Comparison of ENCODE assay signal across 11 mouse cellular contexts in the genomic region with DNA sequence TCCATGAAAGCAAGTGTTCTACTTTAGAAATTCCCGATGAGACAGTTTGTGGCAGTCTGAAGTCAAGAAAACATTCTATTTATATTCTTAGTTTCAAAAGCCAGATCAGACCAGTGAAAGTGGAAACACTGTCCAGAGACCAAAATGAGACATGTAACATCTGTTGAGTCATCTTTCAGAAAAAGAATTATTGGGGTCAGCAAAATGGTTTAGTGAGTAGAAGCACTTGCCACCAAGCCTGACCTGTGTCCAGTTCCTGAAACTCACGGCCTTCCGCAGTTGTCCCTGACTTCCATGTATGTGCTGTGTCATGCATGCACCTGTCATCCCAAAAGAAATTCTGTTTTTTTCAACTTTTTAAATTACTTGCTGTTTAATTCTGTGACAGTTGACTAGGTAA.
"Had no signal": no experiment of that assay in that cellular context is flagged by ENCODE, and none has a peak within 500 bp of the region (broad histone marks: within the 10 kb centered on the region; RNA-seq: fewer than 3 reads in every experiment).

No protein-coding gene starts in this region.

- H3K27me3 ChIP-seq: liver, embryonic 15.5 days; lung, embryonic 15.5 days; neural tube, embryonic 13.5 days; neural tube, embryonic 15.5 days; stomach, embryonic 15.5 days had no signal

- H3K4me3 ChIP-seq: liver, embryonic 15.5 days; lung, embryonic 15.5 days; midbrain, embryonic 12.5 days; myocyte; neural tube, embryonic 13.5 days; neural tube, embryonic 15.5 days; stomach, embryonic 15.5 days had no signal

- H3K9ac ChIP-seq: liver, embryonic 15.5 days; liver, postnatal 0 days; lung, embryonic 15.5 days; midbrain, embryonic 12.5 days; neural tube, embryonic 13.5 days; neural tube, embryonic 15.5 days; stomach, embryonic 15.5 days had no signal

- H3K4me2 ChIP-seq: liver, embryonic 15.5 days; lung, embryonic 15.5 days; midbrain, embryonic 12.5 days; neural tube, embryonic 13.5 days; neural tube, embryonic 15.5 days; stomach, embryonic 15.5 days had no signal

- DNase-seq: liver, postnatal 0 days; right cerebral cortex, postnatal 25 days; thymus, postnatal 4 days had no signal

- H3K9me3 ChIP-seq: liver, embryonic 15.5 days; lung, embryonic 15.5 days; midbrain, embryonic 12.5 days; neural tube, embryonic 13.5 days; neural tube, embryonic 15.5 days; stomach, embryonic 15.5 days had no signal

- H3K27ac ChIP-seq: lung, embryonic 15.5 days; midbrain, embryonic 12.5 days; neural tube, embryonic 13.5 days; neural tube, embryonic 15.5 days; stomach, embryonic 15.5 days; stomach, postnatal 0 days had no signal

- H3K36me3 ChIP-seq: liver, embryonic 15.5 days; lung, embryonic 15.5 days; neural tube, embryonic 13.5 days; neural tube, embryonic 15.5 days; stomach, embryonic 15.5 days had no signal

- H3K4me1 ChIP-seq: lung, embryonic 15.5 days; midbrain, embryonic 12.5 days; neural tube, embryonic 15.5 days; stomach, embryonic 15.5 days had no signal
